Mouse (Mus musculus) neural tube, embryonic 12.5 days (tissue): ENCODE results near the gene Zfp967. TPM values are rescaled to one million over a fixed set of nuclear protein-coding genes. Genes with fewer than 3 reads are reported as not detected.
"Not testable (repeated sequence)": the region's sequence is repeated elsewhere in the genome, so short reads cannot be mapped to it uniquely, and the experiment has no call there.

Source experiments
- ATAC-seq: fragments of 200-750 bp; cut with Nextera tagmentation; 2 replicates; pipeline ENCODE4 v1.8.0; 2017; ENCODE audit warnings: low read depth, mild to moderate bottlenecking, moderate TSS enrichment, moderate library complexity; ENCODE audit not compliant: low FRiP score
- H3K27ac ChIP-seq: fragments of 300-500 bp; sonication (generic); 2 replicates; pipeline ENCODE4 v1.5.1; 2016
- H3K27me3 ChIP-seq: fragments of 300-500 bp; sonication (generic); replicated peaks from 2 replicates; pipeline ENCODE4 v1.6.1; 2016; ENCODE audit warnings: mild to moderate bottlenecking
- H3K36me3 ChIP-seq: fragments of 300-500 bp; sonication (generic); 2 replicates; pipeline ENCODE4 v1.6.1; 2016; ENCODE audit warnings: mild to moderate bottlenecking
- H3K4me1 ChIP-seq: fragments of 300-500 bp; sonication (generic); 2 replicates; pipeline ENCODE4 v1.6.1; 2016
- H3K4me2 ChIP-seq: fragments of 300-500 bp; sonication (generic); replicated peaks from 2 replicates; pipeline ENCODE4 v1.6.1; 2016; ENCODE audit warnings: mild to moderate bottlenecking
- H3K4me3 ChIP-seq: fragments of 300-500 bp; sonication (generic); 2 replicates; pipeline ENCODE4 v1.5.1; 2016
- H3K9ac ChIP-seq: fragments of 300-500 bp; sonication (generic); 2 replicates; pipeline ENCODE4 v1.6.1; 2016; ENCODE audit warnings: mild to moderate bottlenecking
- H3K9me3 ChIP-seq: fragments of 300-500 bp; sonication (generic); 2 replicates; pipeline ENCODE4 v1.6.1; 2016; ENCODE audit warnings: mild to moderate bottlenecking
- WGBS: fragments of 180-500 bp; shearing (Covaris S2); methylation state at CpG from one replicate; pipeline ENCODE4 v1.1.7; 2016; 5-methylcytosine and 5-hydroxymethylcytosine counted together
- polyA plus RNA-seq: library from polyadenylated mRNA; unstranded; fragments of >200 nt; fragmentation: Nextera tagmentation; extraction: Ambion mirVana; gene quantifications from 2 replicates; pipeline ENCODE4 v1.2.1, GENCODE M21; 2016

Gene Zfp967
- polyA plus RNA-seq: not detected in 2 replicates

GRCm38 (mm10) chr2:176520756-176521155 lies at the start of gene Zfp967:
Gene Zfp967 (plus strand): TSS chr2:176521056.
- not testable (repeated sequence) for H3K4me2 ChIP-seq, H3K9me3 ChIP-seq, H3K27ac ChIP-seq, H3K9ac ChIP-seq, H3K27me3 ChIP-seq, H3K4me1 ChIP-seq, H3K36me3 ChIP-seq, H3K4me3 ChIP-seq, ATAC-seq
- no CpG with 5 or more reads among the region's 9 CpGs for WGBS

GRCm38 (mm10) chr2:176486683-176487082 lies 34.2 kb upstream of the Zfp967 start, which contains the start of gene Gm14434:
Gene Gm14434 (minus strand): TSS chr2:176486783.
- not testable (repeated sequence) for H3K4me2 ChIP-seq, ATAC-seq
- WGBS: no CpG with 5 or more reads among the region's 4 CpGs

More at GRCm38 (mm10) chr2:176486683-176487082, 34.2 kb upstream of the Zfp967 start, which contains the start of gene Gm14434:
- H3K9me3 ChIP-seq, H3K36me3 ChIP-seq, H3K4me3 ChIP-seq, H3K9ac ChIP-seq, H3K4me1 ChIP-seq, H3K27me3 ChIP-seq, H3K27ac ChIP-seq: not testable (repeated sequence)

Other genes starting within 250 kb of the Zfp967 start
- gene Gm11009, start 201.6 kb upstream of the Zfp967 start, polyA plus RNA-seq: not detected in 2 replicates
- 8.1 and 8.4 TPM in 2 replicates for gene Gm14435, start 97.5 kb upstream of the Zfp967 start, polyA plus RNA-seq
- 15.2 and 20.5 TPM in 2 replicates for gene Gm14434, start 34.3 kb upstream of the Zfp967 start, polyA plus RNA-seq
- 12.9 and 20.7 TPM in 2 replicates for gene Gm14308, start 115.3 kb downstream of the Zfp967 start, polyA plus RNA-seq
- gene Zfp973, start 149.5 kb downstream of the Zfp967 start, polyA plus RNA-seq: 7.9 and 8.1 TPM in 2 replicates
- 26.9 and 27.8 TPM in 2 replicates for gene Gm14305, start 187.3 kb downstream of the Zfp967 start, polyA plus RNA-seq